Mouse (Mus musculus): ENCODE data around the gene Hap1.
"Not testable (repeated sequence)": the region's sequence is repeated elsewhere in the genome, so short reads cannot be mapped to it uniquely, and the experiment has no call there.

Gene Hap1

GRCm38 (mm10) chr11:100320172-100320630, 35.7 kb downstream of the Hap1 start:
- DNase-seq (ENCODE audit: extremely low read depth, low read depth, low spot score) = peak; percentile 49

DNA sequence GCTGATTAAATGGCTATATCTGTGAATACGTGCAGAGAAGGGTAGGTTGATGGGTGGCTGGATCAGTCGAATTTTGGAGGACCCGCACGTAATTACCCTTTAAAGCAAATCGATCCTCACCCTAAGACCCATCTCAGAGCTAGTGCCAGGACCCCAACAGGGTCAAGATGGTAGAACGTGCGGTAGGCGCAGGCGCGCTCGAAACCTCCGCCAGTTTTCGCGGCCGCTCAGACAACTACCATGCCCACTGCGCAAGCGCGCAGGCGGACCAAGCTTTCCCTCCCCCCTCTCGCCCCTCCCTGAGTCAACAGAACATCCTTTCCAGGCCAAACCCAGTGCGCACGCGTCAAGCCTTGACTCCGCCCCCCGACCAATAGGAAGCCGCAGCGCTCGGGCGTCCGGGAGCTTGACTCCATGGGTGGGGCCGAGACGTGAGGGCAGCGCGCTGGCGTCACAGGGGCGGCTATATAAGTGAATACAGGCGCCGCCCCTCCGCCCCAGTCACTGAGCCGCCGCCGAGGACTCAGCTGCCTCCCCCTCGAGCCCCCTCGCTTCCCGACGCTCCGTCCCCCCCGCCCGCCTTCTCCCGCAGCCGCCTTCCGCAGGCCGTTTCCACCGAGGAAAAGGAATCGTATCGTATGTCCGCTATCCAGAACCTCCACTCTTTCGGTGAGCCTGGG, 36.3 kb downstream of the Hap1 start, which contains the start of gene Eif1:
Gene Eif1, plus strand, starts transcription at position 394 of the 680 bp plus-strand sequence.
- peak; percentile 80 for DNase-seq (ENCODE audit: extremely low read depth, low read depth, low spot score)

DNA sequence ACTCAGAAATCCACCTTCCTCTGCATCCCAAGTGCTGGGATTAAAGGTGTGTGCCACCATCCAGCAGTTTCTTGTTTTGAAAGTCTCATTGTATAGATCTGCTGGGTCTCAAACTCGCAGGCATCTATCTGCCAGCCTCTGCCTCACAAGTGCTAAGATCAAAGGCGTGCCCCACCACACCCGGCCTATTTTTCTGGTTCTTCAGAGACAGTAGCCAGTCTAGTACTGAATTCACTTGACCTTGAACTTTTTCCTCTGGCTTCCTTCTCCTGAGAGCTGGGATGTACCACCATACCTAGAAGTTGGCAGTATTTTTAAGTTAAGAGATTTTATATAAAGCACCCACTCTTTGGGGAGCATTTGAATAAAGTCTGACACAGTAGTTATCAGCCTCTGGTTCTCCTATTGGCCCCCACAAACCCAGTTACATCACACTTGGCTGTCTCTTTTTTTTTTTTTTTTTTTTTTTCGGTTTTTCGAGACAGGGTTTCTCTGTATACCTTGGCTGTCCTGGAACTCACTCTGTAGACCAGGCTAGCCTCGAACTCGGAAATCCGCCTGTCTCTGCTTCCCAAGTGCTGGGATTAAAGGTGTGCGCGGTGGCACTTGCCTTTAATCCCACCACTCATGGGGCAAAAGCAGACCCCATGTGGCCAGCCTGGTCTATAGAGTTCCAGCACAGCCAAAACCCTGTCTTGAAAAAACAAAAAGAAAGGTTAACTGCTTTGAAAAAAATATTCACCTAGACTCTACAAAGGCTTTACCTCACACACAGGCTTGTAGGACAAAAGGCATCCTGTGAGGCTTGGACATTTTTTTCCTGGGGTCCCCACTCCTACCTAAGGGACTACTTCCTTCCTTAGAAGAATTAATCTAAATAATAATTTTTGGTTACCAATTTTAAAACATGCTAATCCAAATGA, 37.1 kb downstream of the Hap1 start:
- no peak for DNase-seq (ENCODE audit: extremely low read depth, low read depth, low spot score)

DNA sequence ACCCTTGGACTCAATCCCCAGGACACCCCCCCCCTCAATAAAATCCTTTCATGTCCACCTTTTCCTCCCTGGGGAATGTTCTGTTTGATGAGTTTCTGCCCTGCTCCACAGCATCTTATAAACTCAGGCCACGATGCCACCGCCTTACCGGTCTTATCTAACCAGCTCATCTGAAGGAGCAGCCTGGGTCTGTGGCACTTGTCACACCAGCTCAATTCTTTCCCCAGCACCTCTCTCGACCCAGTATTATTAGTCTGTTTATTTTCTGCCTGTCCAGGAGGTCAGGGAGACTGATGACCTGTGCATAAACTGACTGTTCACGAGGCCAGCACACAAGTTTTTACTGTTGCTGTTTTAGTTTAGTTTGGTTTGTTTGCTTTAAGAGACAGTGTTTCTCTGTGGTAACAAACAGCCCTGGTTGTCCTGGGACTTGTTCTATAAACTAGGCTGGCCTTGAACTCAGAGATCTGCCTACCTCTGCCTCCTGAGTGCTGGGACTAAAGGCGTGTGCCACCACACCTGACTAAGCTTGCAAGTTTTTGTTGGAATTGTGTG, 38.0 kb downstream of the Hap1 start:
- no peak for DNase-seq (ENCODE audit: extremely low read depth, low read depth, low spot score)

DNA sequence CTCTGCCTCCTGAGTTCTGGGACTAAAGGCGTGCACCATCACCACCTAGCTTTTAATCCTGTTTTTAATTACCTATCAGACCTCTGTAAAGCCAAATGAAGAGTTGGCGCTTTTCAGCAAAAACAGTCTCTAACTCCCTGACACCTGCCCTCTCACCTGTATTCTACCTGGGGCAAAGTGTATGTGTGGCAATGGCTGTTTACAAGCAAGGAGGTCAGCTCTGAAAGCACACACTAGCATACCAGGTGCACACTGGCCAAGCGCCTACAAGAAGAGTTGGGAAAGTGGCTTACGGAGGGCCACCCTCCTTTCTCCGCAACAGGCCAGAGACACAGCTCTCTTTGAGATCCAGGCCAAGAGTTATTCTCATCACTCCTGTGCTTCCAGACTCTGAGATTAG, 40.5 kb downstream of the Hap1 start:
- DNase-seq (ENCODE audit: extremely low read depth, low read depth, low spot score) = no peak

GRCm38 (mm10) chr11:100313424-100313823, 42.5 kb downstream of the Hap1 start:
- DNase-seq (ENCODE audit: extremely low read depth, low read depth, low spot score) = no peak

DNA sequence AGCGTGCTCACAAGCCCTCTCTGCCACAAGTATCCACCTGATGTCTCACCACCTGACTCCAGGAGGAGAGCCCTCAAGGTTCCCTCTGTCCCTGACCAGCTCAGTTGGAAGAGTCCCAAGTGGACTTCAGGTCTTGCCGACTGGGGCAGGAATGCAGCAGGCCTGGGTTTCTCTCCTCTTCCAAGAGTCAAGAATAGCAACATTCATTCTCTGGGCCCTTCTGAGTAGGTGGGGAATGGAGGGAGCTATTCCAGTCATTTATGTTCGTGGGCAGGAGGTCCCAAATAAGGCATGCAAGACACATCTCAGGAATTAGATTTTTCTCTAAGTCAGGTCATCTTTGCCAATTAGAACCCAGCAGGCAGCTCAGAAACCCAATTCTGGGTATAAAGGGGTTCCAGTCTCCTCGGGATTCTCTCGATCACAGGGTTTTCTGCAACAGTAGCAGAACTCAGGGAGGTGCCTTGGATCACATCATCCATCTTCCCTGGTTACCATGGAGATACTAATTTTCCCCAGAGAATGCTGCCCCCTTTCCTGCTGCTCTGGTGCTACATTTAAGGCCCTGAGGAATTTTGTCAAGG, 43.7 kb downstream of the Hap1 start:
- DNase-seq (ENCODE audit: extremely low read depth, low read depth, low spot score) = no peak

DNA sequence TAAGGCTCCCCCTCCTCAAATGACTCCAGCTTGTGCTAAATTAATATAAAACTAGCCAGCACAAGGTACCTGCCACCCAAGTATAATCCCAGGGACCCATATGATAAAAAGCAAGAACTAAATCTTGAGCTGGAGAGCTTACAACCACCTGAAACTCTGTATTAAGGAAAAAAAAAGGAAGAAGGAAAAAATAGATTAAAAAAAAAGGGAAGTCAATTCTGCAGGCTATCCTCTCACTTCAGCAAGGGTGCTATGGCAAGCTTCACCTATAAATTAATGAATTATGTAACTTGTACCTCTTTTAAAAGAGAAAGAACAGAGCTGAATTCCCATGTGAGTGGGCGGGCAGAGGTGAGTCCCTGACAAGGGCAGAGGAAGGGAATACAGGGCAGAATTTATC, 44.3 kb downstream of the Hap1 start:
- DNase-seq (ENCODE audit: extremely low read depth, low read depth, low spot score) = no peak

DNA sequence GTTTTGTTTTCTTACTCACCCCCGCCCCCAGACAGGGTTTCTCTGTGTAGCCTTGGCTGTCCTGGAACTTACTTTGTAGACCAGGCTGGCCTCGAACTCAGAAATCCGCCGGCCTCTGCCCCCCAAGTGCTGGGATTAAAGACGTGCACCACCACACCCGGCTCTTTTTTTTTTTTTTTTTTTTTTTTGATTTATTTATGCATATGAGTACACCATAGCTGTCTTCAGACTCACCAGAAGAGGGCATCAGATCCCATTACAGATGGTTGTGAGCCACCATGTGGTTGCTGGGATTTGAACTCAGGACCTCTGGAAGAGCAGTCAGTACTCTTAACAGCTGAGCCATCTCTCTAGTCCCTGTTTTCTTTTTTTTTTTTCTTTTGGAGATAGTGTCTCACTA, 47.3 kb downstream of the Hap1 start:
- DNase-seq (ENCODE audit: extremely low read depth, low read depth, low spot score) = not testable (repeated sequence)

DNA sequence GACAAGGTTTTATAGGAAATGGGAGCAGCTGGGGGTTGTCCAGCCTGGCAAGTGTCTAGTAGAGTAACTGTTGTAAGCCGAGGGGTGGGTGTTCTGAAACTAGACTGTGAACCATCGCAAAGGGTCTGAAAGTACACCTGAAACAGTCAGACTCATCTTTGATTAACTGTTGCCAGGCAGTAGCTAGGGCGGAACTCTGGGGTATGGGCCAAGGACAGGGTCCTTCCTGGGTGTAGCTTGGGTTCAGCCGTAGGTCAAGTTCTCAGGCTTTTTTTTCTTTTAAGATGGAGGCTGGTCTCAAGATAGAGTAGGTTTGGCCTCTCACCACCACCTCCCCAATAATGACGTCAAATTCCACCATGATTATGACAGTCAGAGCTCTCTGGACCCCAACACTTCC, 48.0 kb downstream of the Hap1 start:
- DNase-seq (ENCODE audit: extremely low read depth, low read depth, low spot score) = no peak

DNA sequence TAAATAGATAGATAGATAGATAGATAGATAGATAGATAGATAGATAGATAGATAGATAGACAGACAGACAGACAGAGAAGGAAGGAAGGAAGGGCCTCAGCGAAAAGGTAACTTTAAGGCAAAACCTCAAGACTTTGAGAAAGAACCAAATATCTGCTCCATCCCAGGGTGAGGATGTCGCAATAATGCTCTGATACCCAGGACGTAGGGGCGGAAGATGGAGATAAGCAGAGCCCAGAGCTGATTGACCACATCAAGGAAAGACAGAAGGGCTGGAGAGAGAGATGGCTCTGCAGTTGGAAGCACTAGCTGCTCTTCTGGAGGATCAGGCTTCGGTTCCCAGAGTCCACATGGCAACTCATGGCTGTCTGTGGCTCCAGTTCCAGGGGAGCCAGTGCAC, 54.6 kb downstream of the Hap1 start:
- DNase-seq (ENCODE audit: extremely low read depth, low read depth, low spot score) = no peak

- DNase-seq (ENCODE audit: extremely low read depth, low read depth, low spot score) = no peak
Measured at GRCm38 (mm10) chr11:100300293-100300692, 55.6 kb downstream of the Hap1 start.

GRCm38 (mm10) chr11:100298274-100299036, 57.5 kb downstream of the Hap1 start:
- DNase-seq (ENCODE audit: extremely low read depth, low read depth, low spot score) = no peak

- DNase-seq (ENCODE audit: extremely low read depth, low read depth, low spot score) = no peak
Measured at GRCm38 (mm10) chr11:100297801-100298200, 58.1 kb downstream of the Hap1 start.

All from fat pad, adult 2 months (tissue).